Mouse (Mus musculus) midbrain, embryonic 12.5 days (tissue): Measurements from ENCODE around the gene Myo6. TPM values are rescaled to one million over a fixed set of nuclear protein-coding genes. Genes with fewer than 3 reads are reported as not detected.
A peak's percentile ranks its signal among the peaks of the same experiment; 100 is the strongest.

Experiments used
- ATAC-seq: fragments of 200-750 bp; cut with Nextera tagmentation; 2 replicates; pipeline ENCODE4 v1.8.0; 2017; ENCODE audit warnings: low read depth, moderate TSS enrichment, moderate library complexity; ENCODE audit not compliant: low FRiP score
- H3K27ac ChIP-seq: fragments of 300-500 bp; sonication (generic); replicated peaks from 2 replicates; pipeline ENCODE4 v1.5.1; 2016; ENCODE audit warnings: mild to moderate bottlenecking
- H3K27me3 ChIP-seq: fragments of 300-500 bp; sonication (generic); 2 replicates; pipeline ENCODE4 v1.6.1; 2016; ENCODE audit warnings: mild to moderate bottlenecking
- H3K36me3 ChIP-seq: fragments of 300-500 bp; sonication (generic); 2 replicates; pipeline ENCODE4 v1.6.1; 2016
- H3K4me1 ChIP-seq: fragments of 300-500 bp; sonication (generic); 2 replicates; pipeline ENCODE4 v1.6.1; 2016
- H3K4me2 ChIP-seq: fragments of 300-500 bp; sonication (generic); replicated peaks from 2 replicates; pipeline ENCODE4 v1.6.1; 2016; ENCODE audit warnings: mild to moderate bottlenecking, moderate library complexity
- H3K4me3 ChIP-seq: fragments of 300-500 bp; sonication (generic); 2 replicates; pipeline ENCODE4 v1.5.1; 2016; ENCODE audit warnings: mild to moderate bottlenecking
- H3K9ac ChIP-seq: fragments of 300-500 bp; sonication (generic); replicated peaks from 2 replicates; pipeline ENCODE4 v1.6.1; 2016; ENCODE audit warnings: mild to moderate bottlenecking, moderate library complexity
- H3K9me3 ChIP-seq: fragments of 300-500 bp; sonication (generic); 2 replicates; pipeline ENCODE4 v1.6.1; 2016; ENCODE audit warnings: mild to moderate bottlenecking
- WGBS: fragments of 180-500 bp; shearing (Covaris S2); methylation state at CpG from one replicate; pipeline ENCODE4 v1.1.7; 2016; 5-methylcytosine and 5-hydroxymethylcytosine counted together
- polyA plus RNA-seq: library from polyadenylated mRNA; unstranded; fragments of >200 nt; fragmentation: Nextera tagmentation; extraction: Ambion mirVana; gene quantifications from 2 replicates; pipeline ENCODE4 v1.2.1, GENCODE M21; 2016

Gene Myo6
- polyA plus RNA-seq, 1 experiment from 2014 or later = 11.8 TPM

DNA sequence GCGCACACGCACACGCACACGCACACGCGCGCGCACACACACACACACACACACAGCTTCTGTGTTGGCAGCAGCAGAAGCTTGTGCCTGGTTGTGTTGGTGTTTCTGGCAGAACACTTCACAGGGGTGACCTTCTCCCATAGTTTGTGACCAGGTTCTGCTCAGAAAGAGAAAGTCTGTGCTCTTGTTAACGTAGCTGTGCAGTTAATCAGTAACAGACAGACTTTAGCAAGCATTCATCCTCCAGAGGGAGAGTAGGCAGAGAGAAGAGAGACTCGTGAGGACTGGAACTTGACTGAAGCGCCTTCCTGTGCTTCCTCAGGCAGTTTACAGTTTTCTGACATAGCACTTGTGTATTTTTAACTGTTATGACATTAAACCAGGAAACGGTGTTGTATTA lies 45.3 kb downstream of the Myo6 start:
- H3K9ac ChIP-seq = no peak overlapping the region
- 87% methylated on average over 12 of the region's 12 CpGs for WGBS
- no peaks in the 10 kb centered on the region for H3K9me3 ChIP-seq
- H3K4me3 ChIP-seq = no peak overlapping the region
- H3K27me3 ChIP-seq = no peaks in the 10 kb centered on the region
- no peak for ATAC-seq
- no peaks in the 10 kb centered on the region for H3K36me3 ChIP-seq
- H3K4me2 ChIP-seq = no peak overlapping the region
- no peaks in the 10 kb centered on the region for H3K4me1 ChIP-seq
- no peak overlapping the region for H3K27ac ChIP-seq

- Histone ChIP-seq H3K4me2 (no peak overlapping the region), H3K27ac (no peak overlapping the region), H3K27me3 (no peaks in the 10 kb centered on the region), H3K4me3 (no peak overlapping the region), H3K36me3 (no peaks in the 10 kb centered on the region), H3K9me3 (no peaks in the 10 kb centered on the region), H3K9ac (no peak overlapping the region), H3K4me1 (no peaks in the 10 kb centered on the region)
- 88% methylated on average over 2 of the region's 2 CpGs for WGBS
- ATAC-seq = no peak
These were observed 48.6 kb downstream of the Myo6 start for GRCm38 (mm10) chr9:80213428-80213827.

GRCm38 (mm10) chr9:80215502-80215901 lies 50.7 kb downstream of the Myo6 start:
- WGBS = 86% methylated on average over 5 of the region's 5 CpGs
- no peaks in the 10 kb centered on the region for H3K36me3 ChIP-seq
- H3K4me1 ChIP-seq = 0 out of 2 replicates have a peak, but pooled peaks cover 2% of the 10 kb centered on the region
- no peak overlapping the region for H3K27ac ChIP-seq
- H3K9me3 ChIP-seq = no peaks in the 10 kb centered on the region
- H3K9ac ChIP-seq = no peak overlapping the region
- ATAC-seq = no peak
- H3K4me3 ChIP-seq = no peak overlapping the region
- H3K4me2 ChIP-seq = no peak overlapping the region
- no peaks in the 10 kb centered on the region for H3K27me3 ChIP-seq

DNA sequence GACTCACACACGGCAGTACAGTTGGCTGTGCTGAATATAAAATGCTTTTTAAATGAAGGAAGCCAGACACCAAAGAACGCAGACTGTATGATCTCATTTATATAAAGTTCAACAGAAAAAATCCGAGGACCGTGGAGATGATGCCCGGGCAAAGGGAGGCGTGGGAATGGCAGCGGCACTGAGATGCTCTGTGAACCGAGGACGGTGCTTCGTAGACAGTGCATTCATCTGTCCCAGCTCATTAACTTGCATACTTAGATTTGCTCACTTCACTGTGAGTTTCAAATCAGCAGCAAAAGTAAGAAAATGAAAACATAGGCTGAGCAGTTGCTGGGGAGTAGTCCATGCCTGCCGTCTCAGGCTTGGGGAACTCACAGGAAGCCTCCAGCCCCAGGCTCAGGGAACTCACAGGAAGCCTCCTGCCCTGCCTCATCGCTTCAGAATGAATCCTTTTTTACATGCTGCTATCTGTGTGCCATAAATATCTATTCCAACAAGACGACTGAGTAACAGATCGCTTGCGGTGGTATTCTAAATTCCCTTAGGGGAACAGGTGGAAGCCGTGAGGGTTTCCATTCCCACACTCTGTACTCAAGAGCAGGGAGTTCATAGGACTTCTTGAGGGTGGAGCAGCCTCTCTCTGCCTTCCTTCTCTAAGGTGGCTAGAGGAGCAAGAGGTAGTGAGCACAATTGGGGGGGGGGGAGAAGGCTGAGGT lies 52.1 kb downstream of the Myo6 start:
- H3K4me3 ChIP-seq = no peak overlapping the region
- ATAC-seq = no peak
- no peaks in the 10 kb centered on the region for H3K36me3 ChIP-seq
- H3K4me2 ChIP-seq = no peak overlapping the region
- 82% methylated on average over 16 of the region's 16 CpGs for WGBS
- no peaks in the 10 kb centered on the region for H3K9me3 ChIP-seq
- no peak overlapping the region for H3K27ac ChIP-seq
- H3K4me1 ChIP-seq = 0 out of 2 replicates have a peak, but pooled peaks cover 2% of the 10 kb centered on the region
- H3K9ac ChIP-seq = no peak overlapping the region
- H3K27me3 ChIP-seq = no peaks in the 10 kb centered on the region

DNA sequence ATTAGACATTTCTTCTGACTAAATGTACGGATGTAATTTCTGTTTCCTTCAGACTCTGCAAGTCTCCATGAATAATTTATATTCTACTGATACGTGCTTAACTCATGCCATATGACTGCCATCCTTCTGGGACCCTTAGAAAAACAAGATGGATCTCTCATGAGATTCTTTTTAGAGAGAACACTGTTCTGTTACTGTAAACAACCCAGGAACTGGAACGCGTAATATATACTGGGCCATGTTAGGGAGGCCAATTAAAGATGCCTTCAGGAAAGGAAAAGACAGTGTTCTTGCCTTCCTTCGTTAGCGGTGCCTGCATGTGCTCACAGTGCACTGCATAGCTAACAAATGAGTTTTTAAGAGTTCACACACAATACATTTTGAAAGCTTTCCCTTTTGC lies 53.9 kb downstream of the Myo6 start:
- ATAC-seq = peak; percentile 65; the same call in 1 of the 2 replicates
- H3K4me2 ChIP-seq = no peak overlapping the region
- H3K9ac ChIP-seq = no peak overlapping the region
- 56% methylated on average over 6 of the region's 6 CpGs for WGBS
- H3K4me3 ChIP-seq = no peak overlapping the region
- H3K27ac ChIP-seq = no peak overlapping the region
- no peaks in the 10 kb centered on the region for H3K36me3 ChIP-seq
- H3K4me1 ChIP-seq = 0 out of 2 replicates have a peak, but pooled peaks cover 2% of the 10 kb centered on the region
- H3K9me3 ChIP-seq = no peaks in the 10 kb centered on the region
- peaks cover 4% of the 10 kb centered on the region for H3K27me3 ChIP-seq

GRCm38 (mm10) chr9:80223989-80224635 lies 59.3 kb downstream of the Myo6 start:
- H3K9me3 ChIP-seq = no peaks in the 10 kb centered on the region
- H3K36me3 ChIP-seq = no peaks in the 10 kb centered on the region
- no peak overlapping the region for H3K27ac ChIP-seq
- H3K4me2 ChIP-seq = no peak overlapping the region
- ATAC-seq = 0 out of 2 replicates have a peak, but pooled peaks have one; percentile 34
- 90% methylated on average over 11 of the region's 11 CpGs for WGBS
- no peak overlapping the region for H3K4me3 ChIP-seq
- 0 out of 2 replicates have a peak, but pooled peaks cover 2% of the 10 kb centered on the region for H3K4me1 ChIP-seq
- peaks cover 10% of the 10 kb centered on the region for H3K27me3 ChIP-seq
- H3K9ac ChIP-seq = no peak overlapping the region

DNA sequence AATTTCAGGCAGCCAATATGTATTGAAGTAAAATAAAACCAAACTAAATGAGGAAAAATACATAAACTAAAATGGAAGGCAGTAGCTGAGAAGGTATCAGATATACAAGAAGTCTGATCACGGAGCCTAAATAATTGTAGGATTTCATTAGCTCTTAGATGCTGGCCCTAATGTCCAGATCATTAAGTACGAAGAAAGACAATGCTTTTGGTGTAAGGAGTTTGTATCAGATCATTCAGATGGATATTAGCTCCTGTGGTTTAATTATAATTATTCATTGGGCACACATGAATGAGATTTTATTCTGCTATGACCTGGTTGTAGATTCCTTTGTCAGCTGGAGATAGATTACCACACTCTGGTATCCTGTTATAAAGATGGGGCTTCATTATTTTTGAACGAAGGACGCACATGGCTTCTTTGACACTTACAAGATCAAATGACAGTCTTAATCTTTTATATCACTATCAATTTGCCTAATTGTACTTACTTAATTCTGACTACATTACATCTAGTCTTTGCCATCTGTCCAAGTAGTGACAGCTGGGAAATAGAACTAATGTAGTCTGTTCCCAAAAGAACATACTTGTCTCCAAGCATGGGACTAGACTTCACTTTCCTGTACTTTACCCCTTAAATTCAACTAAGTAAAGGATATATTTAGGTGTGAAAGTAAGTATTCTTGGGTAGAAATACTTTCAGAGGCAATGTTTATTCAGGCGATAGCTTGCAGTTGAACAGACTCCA lies 61.9 kb downstream of the Myo6 start:
- H3K27me3 ChIP-seq = peaks cover 14% of the 10 kb centered on the region
- H3K36me3 ChIP-seq = no peaks in the 10 kb centered on the region
- H3K9ac ChIP-seq = no peak overlapping the region
- ATAC-seq = peak; percentile 67
- WGBS = 69% methylated on average over 5 of the region's 5 CpGs
- 0 out of 2 replicates have a peak, but pooled peaks cover 2% of the 10 kb centered on the region for H3K4me1 ChIP-seq
- H3K9me3 ChIP-seq = no peaks in the 10 kb centered on the region
- no peak overlapping the region for H3K27ac ChIP-seq
- no peak overlapping the region for H3K4me3 ChIP-seq
- no peak overlapping the region for H3K4me2 ChIP-seq

- Histone ChIP-seq H3K4me3 (no peak overlapping the region), H3K4me2 (no peak overlapping the region), H3K4me1 (no peaks in the 10 kb centered on the region), H3K27me3 (peaks cover 32% of the 10 kb centered on the region), H3K9me3 (no peaks in the 10 kb centered on the region), H3K9ac (no peak overlapping the region), H3K36me3 (no peaks in the 10 kb centered on the region), H3K27ac (no peak overlapping the region)
- WGBS = 33% methylated on average over 4 of the region's 4 CpGs
- peak; percentile 94 for ATAC-seq
These were observed 69.1 kb downstream of the Myo6 start for GRCm38 (mm10) chr9:80233831-80234455.

GRCm38 (mm10) chr9:80237184-80237799 lies 72.5 kb downstream of the Myo6 start:
- no peak for ATAC-seq
- WGBS = 78% methylated on average over 1 of the region's 1 CpGs

GRCm38 (mm10) chr9:80241719-80242118 lies 76.9 kb downstream of the Myo6 start:
- ATAC-seq = no peak
- Histone ChIP-seq H3K4me3 (no peak overlapping the region), H3K4me1 (no peaks in the 10 kb centered on the region), H3K9me3 (0 out of 2 replicates have a peak, but pooled peaks cover 13% of the 10 kb centered on the region), H3K9ac (no peak overlapping the region), H3K27ac (no peak overlapping the region), H3K4me2 (no peak overlapping the region), H3K27me3 (peaks cover 21% of the 10 kb centered on the region), H3K36me3 (peaks cover 3% of the 10 kb centered on the region; the same call in 1 of the 2 replicates)
- 85% methylated on average over 6 of the region's 6 CpGs for WGBS

More at GRCm38 (mm10) chr9:80237184-80237799, 72.5 kb downstream of the Myo6 start:
- H3K9me3 ChIP-seq = 0 out of 2 replicates have a peak, but pooled peaks cover 13% of the 10 kb centered on the region
- no peak overlapping the region for H3K4me2 ChIP-seq
- no peak overlapping the region for H3K4me3 ChIP-seq
- H3K36me3 ChIP-seq = peaks cover 3% of the 10 kb centered on the region; the same call in 1 of the 2 replicates
- H3K27me3 ChIP-seq = peaks cover 28% of the 10 kb centered on the region
- no peaks in the 10 kb centered on the region for H3K4me1 ChIP-seq
- no peak overlapping the region for H3K9ac ChIP-seq
- no peak overlapping the region for H3K27ac ChIP-seq

- no peak for ATAC-seq
- Histone ChIP-seq H3K4me3 (no peak overlapping the region), H3K27ac (no peak overlapping the region), H3K9me3 (no peaks in the 10 kb centered on the region), H3K4me1 (no peaks in the 10 kb centered on the region), H3K36me3 (no peaks in the 10 kb centered on the region), H3K9ac (no peak overlapping the region), H3K4me2 (no peak overlapping the region), H3K27me3 (no peaks in the 10 kb centered on the region)
- WGBS = 89% methylated on average over 10 of the region's 10 CpGs
These were observed 87.3 kb downstream of the Myo6 start for GRCm38 (mm10) chr9:80252146-80252545.
